Mouse (Mus musculus) adrenal gland, adult 8-10 months (tissue): ENCODE measurements at regions not wholly inside any gene's neighbourhood (a gene's known extent, or its start where the extent isn't known, plus 50 kb on each side); places are given as distances from the start of the nearest gene placed in this dataset.

ENCODE experiments used
- DNase-seq: peaks from one replicate; pipeline ENCODE4 v3.0.0; 2022

- DNase-seq, result no peak
These were observed 220.1 kb downstream of the Elavl2 start for GRCm38 (mm10) chr4:91180241-91181096.

GRCm38 (mm10) chr4:91164280-91165121 is 236.1 kb downstream of the Elavl2 start:
- DNase-seq, result no peak

- no peak for DNase-seq
These were observed 243.5 kb downstream of the Elavl2 start for GRCm38 (mm10) chr4:91157047-91157446.

GRCm38 (mm10) chr4:91144666-91145065 is 255.9 kb downstream of the Elavl2 start:
- DNase-seq, result no peak

GRCm38 (mm10) chr4:91143906-91144305 is 256.7 kb downstream of the Elavl2 start:
- DNase-seq, result no peak

- DNase-seq, result no peak
These were observed 265.3 kb downstream of the Elavl2 start for GRCm38 (mm10) chr4:91135327-91135726.

- DNase-seq, result no peak
These were observed 268.3 kb downstream of the Elavl2 start for GRCm38 (mm10) chr4:91132266-91132665.

- DNase-seq, result no peak
These were observed 280.3 kb downstream of the Elavl2 start for GRCm38 (mm10) chr4:91120277-91120676.

- DNase-seq, result no peak
These were observed 283.6 kb downstream of the Elavl2 start for GRCm38 (mm10) chr4:91116807-91117609.

GRCm38 (mm10) chr4:91111684-91112681 is 288.6 kb downstream of the Elavl2 start:
- DNase-seq, result peak; percentile 4

GRCm38 (mm10) chr4:91096086-91096485 is 304.5 kb downstream of the Elavl2 start:
- no peak for DNase-seq

GRCm38 (mm10) chr4:91094382-91094781 is 306.2 kb downstream of the Elavl2 start:
- DNase-seq, result no peak

- DNase-seq, result no peak
These were observed 306.7 kb downstream of the Elavl2 start for GRCm38 (mm10) chr4:91093885-91094284.

- DNase-seq, result no peak
These were observed 308.3 kb downstream of the Elavl2 start for GRCm38 (mm10) chr4:91092323-91092722.

- DNase-seq, result no peak
These were observed 308.7 kb downstream of the Elavl2 start for GRCm38 (mm10) chr4:91091910-91092309.

- DNase-seq, result no peak
These were observed 316.6 kb downstream of the Elavl2 start for GRCm38 (mm10) chr4:91083950-91084349.

- DNase-seq, result no peak
These were observed 319.1 kb downstream of the Elavl2 start for GRCm38 (mm10) chr4:91081447-91081846.

GRCm38 (mm10) chr4:91080620-91081441 is 319.8 kb downstream of the Elavl2 start:
- no peak for DNase-seq

- no peak for DNase-seq
These were observed 329.3 kb downstream of the Elavl2 start for GRCm38 (mm10) chr4:91071263-91071662.

GRCm38 (mm10) chr4:91060933-91061332 is 339.7 kb downstream of the Elavl2 start:
- DNase-seq, result no peak
